Mouse (Mus musculus) liver, embryonic 11.5 days (tissue): Measurements from ENCODE around the gene Slc1a3. TPM values are rescaled to one million over a fixed set of nuclear protein-coding genes. Genes with fewer than 3 reads are reported as not detected.

Experiments used
- ATAC-seq: fragments of 200-750 bp; cut with Nextera tagmentation; replicated peaks from 2 replicates; pipeline ENCODE4 v1.8.0; 2017; ENCODE audit warnings: moderate number of reproducible peaks, mild to moderate bottlenecking, moderate TSS enrichment, moderate library complexity; ENCODE audit not compliant: low FRiP score
- DNase-seq: peaks from one replicate; pipeline ENCODE4 v3.0.0-alpha.2; 2017; ENCODE audit warnings: low spot score
- H3K27ac ChIP-seq: fragments of 300-500 bp; sonication (generic); 2 replicates; pipeline ENCODE4 v1.5.1; 2014; ENCODE audit warnings: mild to moderate bottlenecking, low read depth, low read length, control low read depth
- H3K27me3 ChIP-seq: fragments of 300-500 bp; sonication (generic); replicated peaks from 2 replicates; pipeline ENCODE4 v1.6.1; 2014; ENCODE audit warnings: low read length, mixed read lengths; ENCODE audit not compliant: control insufficient read depth, insufficient read depth
- H3K36me3 ChIP-seq: fragments of 300-500 bp; sonication (generic); 2 replicates; pipeline ENCODE4 v1.6.1; 2014; ENCODE audit warnings: mild to moderate bottlenecking, low read length, moderate library complexity, mixed read lengths; ENCODE audit not compliant: control insufficient read depth, insufficient read depth
- H3K4me1 ChIP-seq: fragments of 300-500 bp; sonication (generic); replicated peaks from 2 replicates; pipeline ENCODE4 v1.6.1; 2014; ENCODE audit warnings: low read length, mixed read lengths; ENCODE audit not compliant: control insufficient read depth, insufficient read depth
- H3K4me2 ChIP-seq: fragments of 300-500 bp; sonication (generic); 2 replicates; pipeline ENCODE4 v1.6.1; 2014; ENCODE audit warnings: mild to moderate bottlenecking, control low read depth, moderate library complexity
- H3K4me3 ChIP-seq: fragments of 300-500 bp; sonication (generic); 2 replicates; pipeline ENCODE4 v1.5.1; 2014; ENCODE audit warnings: low read depth, low read length, control low read depth
- H3K9ac ChIP-seq: fragments of 300-500 bp; sonication (generic); 2 replicates; pipeline ENCODE4 v1.6.1; 2014; ENCODE audit warnings: low read depth, low read length, control low read depth
- H3K9me3 ChIP-seq: fragments of 300-500 bp; sonication (generic); 2 replicates; pipeline ENCODE4 v1.6.1; 2016; ENCODE audit warnings: low read length, inconsistent platforms, mixed read lengths; ENCODE audit not compliant: control insufficient read depth
- WGBS: fragments of 180-500 bp; shearing (Covaris S2); extraction: QIAGEN DNeasy Blood & Tissue Kit; methylation state at CpG from one replicate; pipeline ENCODE4 v1.1.7; 2014; 5-methylcytosine and 5-hydroxymethylcytosine counted together
- polyA plus RNA-seq: library from polyadenylated mRNA; unstranded; fragments of >200 nt; fragmentation: Nextera tagmentation; extraction: Ambion mirVana; gene quantifications from 2 replicates; pipeline ENCODE4 v1.2.1, GENCODE M21; 2014

The Slc1a3 gene
- polyA plus RNA-seq, 1 experiment from 2014 or later = 9.0 TPM

GRCm38 (mm10) chr15:8596375-8596900 lies 114.1 kb downstream of the Slc1a3 start:
- no peaks in the 10 kb centered on the region for H3K9me3 ChIP-seq
- H3K27ac ChIP-seq = no peak overlapping the region
- no peak for ATAC-seq
- H3K9ac ChIP-seq = no peak overlapping the region
- H3K4me3 ChIP-seq = no peak overlapping the region
- H3K4me2 ChIP-seq = no peak overlapping the region
- H3K27me3 ChIP-seq = no peaks in the 10 kb centered on the region
- WGBS = 88% methylated on average over 8 of the region's 8 CpGs
- H3K4me1 ChIP-seq = no peaks in the 10 kb centered on the region
- DNase-seq = no peak
- H3K36me3 ChIP-seq = no peaks in the 10 kb centered on the region

GRCm38 (mm10) chr15:8595226-8595625 lies 115.3 kb downstream of the Slc1a3 start:
- ATAC-seq (no peak), DNase-seq (no peak)
- WGBS = 66% methylated on average over 12 of the region's 12 CpGs
- Histone ChIP-seq H3K9ac (no peak overlapping the region), H3K4me2 (no peak overlapping the region), H3K27me3 (no peaks in the 10 kb centered on the region), H3K36me3 (no peaks in the 10 kb centered on the region), H3K4me3 (no peak overlapping the region), H3K9me3 (no peaks in the 10 kb centered on the region), H3K4me1 (no peaks in the 10 kb centered on the region), H3K27ac (no peak overlapping the region)

- DNase-seq = peak; percentile 61
- H3K4me3 ChIP-seq = no peak overlapping the region
These were observed 121.0 kb downstream of the Slc1a3 start for GRCm38 (mm10) chr15:8589503-8590116.

GRCm38 (mm10) chr15:8588065-8588464 lies 122.5 kb downstream of the Slc1a3 start:
- ATAC-seq = no peak

More at GRCm38 (mm10) chr15:8589503-8590116, 121.0 kb downstream of the Slc1a3 start:
- Histone ChIP-seq H3K9ac (no peak overlapping the region), H3K36me3 (no peaks in the 10 kb centered on the region), H3K27me3 (no peaks in the 10 kb centered on the region), H3K4me1 (no peaks in the 10 kb centered on the region), H3K9me3 (no peaks in the 10 kb centered on the region), H3K27ac (no peak overlapping the region), H3K4me2 (peak overlapping the region; percentile 19; the same call in 1 of the 2 replicates)
- WGBS = 17% methylated on average over 11 of the region's 11 CpGs
- no peak for ATAC-seq

GRCm38 (mm10) chr15:8586822-8587281 lies 123.7 kb downstream of the Slc1a3 start:
- Histone ChIP-seq H3K4me2 (no peak overlapping the region), H3K4me3 (no peak overlapping the region), H3K4me1 (no peaks in the 10 kb centered on the region), H3K9me3 (no peaks in the 10 kb centered on the region), H3K27ac (no peak overlapping the region), H3K27me3 (no peaks in the 10 kb centered on the region), H3K36me3 (no peaks in the 10 kb centered on the region), H3K9ac (no peak overlapping the region)
- ATAC-seq = no peak
- 75% methylated on average over 9 of the region's 9 CpGs for WGBS
- no peak for DNase-seq

More at GRCm38 (mm10) chr15:8588065-8588464, 122.5 kb downstream of the Slc1a3 start:
- Histone ChIP-seq H3K4me2 (no peak overlapping the region), H3K9ac (no peak overlapping the region), H3K4me3 (no peak overlapping the region), H3K9me3 (no peaks in the 10 kb centered on the region), H3K36me3 (no peaks in the 10 kb centered on the region), H3K27me3 (no peaks in the 10 kb centered on the region), H3K27ac (no peak overlapping the region), H3K4me1 (no peaks in the 10 kb centered on the region)
- DNase-seq = no peak
- 81% methylated on average over 5 of the region's 5 CpGs for WGBS

Other genes with a start within 250 kb of the Slc1a3 start
- not detected in 2 replicates for gene Gm2310, start 190.8 kb downstream of the Slc1a3 start, polyA plus RNA-seq